Mouse (Mus musculus): ENCODE data around the gene Armc8.
"Not testable (repeated sequence)": the region's sequence is repeated elsewhere in the genome, so short reads cannot be mapped to it uniquely, and the experiment has no call there.

Gene Armc8

GRCm38 (mm10) chr9:99568347-99569070 is at the start of gene Armc8:
Gene Armc8, minus strand, starts transcription at chr9:99568899.
- peak; percentile 93 for DNase-seq

DNA sequence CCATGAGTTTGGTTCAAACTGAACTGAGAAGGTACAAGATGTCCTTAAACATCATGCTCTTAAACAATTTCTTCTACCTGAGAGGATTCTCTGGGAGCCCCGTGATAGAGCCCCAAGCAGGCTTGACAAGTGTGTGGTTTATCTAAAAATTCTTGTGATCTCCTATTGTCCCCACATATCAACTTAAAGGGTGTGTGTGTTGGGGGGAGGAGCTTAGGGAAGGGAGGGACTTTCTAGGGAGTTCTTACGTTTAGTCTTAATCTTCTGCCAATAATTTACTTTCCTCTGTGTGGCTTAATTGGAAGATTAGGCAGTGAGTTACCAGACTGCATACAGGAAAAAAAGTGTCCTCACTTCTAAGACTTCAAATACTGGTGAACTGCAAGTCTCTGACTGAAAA is 43.5 kb upstream of the Armc8 start, which contains the start of gene A4gnt:
Gene A4gnt, plus strand, starts transcription at position 301 of the 400 bp plus-strand sequence.
- DNase-seq: no peak

GRCm38 (mm10) chr9:99603566-99603965 is 34.9 kb upstream of the Armc8 start:
- no peak for DNase-seq

- DNase-seq: not testable (repeated sequence)
These were observed 30.4 kb upstream of the Armc8 start for GRCm38 (mm10) chr9:99599127-99599526.

- DNase-seq: no peak
These were observed 22.4 kb upstream of the Armc8 start for GRCm38 (mm10) chr9:99591144-99591543.

DNA sequence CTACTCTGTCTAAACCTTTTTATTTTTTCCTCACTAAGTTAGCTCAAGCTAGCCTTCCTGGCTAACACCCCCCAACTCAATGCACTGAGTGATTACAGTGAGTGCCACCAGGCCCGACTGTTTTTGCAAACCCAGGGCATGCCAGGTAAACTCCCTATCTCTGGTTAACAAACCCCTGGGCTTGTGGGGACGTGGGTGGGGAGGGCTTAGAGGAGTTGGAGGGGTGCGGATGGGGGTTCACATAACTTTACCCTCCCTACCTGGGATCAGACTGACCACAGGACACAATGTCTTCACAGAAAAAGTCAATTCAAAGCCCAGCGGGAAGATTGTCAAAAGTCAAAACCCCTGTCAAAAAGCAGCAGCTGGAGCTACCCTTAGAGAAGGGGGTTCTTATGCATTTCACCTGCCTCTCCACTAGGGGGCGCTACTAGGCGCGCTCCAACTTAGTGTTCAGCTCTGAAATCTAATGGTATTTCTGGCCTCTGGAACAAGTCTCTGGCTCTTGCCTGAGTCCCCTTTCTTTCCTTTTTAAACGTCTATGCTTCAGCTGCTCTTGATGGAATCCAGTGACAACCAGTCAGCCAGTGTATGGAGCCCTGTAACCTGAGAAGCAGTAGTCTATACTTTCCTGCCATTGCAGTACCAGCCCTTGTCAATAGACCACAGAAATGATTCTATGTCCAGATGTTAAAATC is 19.0 kb upstream of the Armc8 start:
- DNase-seq: peak; percentile 66

DNA sequence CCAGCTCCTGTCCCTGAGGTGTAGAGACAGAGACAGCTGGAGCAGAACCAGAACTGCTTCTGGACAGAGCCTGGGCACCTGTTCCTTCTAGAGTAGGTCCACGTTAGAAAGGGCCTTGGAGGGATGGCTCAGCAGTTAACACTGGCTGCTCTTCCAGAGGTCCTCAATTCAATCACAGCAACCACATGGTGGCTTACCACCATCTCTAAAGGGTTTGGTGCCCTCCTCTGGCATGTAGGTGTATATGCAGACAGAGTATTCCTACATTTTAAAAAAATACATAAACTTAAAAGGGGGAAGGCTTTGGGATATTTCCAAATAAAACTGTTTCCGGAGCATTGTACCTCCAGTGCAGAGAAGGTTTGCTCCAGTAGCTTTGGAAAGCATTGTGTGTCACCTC is 12.0 kb upstream of the Armc8 start:
- peak; percentile 22 for DNase-seq

DNA sequence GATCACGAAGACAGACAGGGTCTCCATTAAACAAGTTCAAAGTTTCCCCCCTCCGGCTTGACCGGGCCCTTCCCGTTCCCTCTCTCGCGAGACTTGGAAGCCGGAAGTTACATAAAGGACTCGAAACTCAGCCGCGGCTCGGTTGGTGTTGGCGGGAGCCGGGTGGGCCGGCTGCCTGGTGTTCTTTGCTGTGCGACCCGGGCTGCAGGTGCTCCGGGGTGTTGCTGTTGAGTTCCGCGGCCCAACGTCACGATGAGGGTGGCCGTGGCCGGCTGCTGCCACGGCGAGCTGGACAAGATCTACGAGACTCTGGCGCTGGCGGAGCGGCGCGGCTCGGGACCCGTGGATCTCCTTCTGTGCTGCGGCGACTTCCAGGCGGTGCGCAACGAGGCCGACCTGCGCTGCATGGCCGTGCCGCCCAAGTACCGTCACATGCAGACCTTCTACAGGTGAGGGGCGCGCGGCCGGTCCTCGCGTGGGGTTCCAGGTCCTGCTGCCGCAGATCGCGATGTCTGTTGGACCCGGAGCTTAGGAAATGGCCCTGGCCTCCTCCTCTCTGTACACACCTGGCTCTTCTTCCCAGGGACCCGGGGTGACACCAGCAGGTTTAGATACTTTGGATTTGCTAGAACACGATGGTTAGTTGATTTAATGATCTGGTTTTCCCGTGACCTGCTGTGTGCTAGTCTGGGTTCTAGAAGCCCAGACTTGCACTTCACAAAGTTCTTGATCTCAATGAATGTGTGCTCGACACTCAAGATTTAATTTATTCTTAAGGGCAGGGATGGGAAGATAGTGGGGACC is 7.2 kb upstream of the Armc8 start, which contains the start of gene Dbr1:
Gene Dbr1, plus strand, starts transcription at position 123 of the 804 bp plus-strand sequence.
- DNase-seq: peak; percentile 91

DNA sequence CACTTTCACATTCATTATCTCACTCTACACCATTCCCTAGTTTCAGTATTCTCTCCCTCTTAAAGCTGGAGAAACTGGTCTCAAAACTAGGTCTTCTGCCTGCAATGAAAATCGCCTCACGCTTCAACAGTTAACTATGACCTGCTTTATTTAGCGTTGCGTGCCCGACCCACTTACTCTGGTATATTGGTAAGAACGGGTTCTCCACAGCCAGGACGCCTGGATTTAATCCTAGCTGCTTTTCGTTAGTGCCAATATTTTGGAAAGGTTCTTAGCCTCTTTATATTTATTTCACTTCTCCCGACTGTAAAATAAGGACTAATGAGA is 335 bp upstream of the Armc8 start:
- no peak for DNase-seq

GRCm38 (mm10) chr9:99568023-99568346 is 714 bp downstream of the Armc8 start:
- DNase-seq: no peak

- peak; percentile 77 for DNase-seq
These were observed 5.0 kb downstream of the Armc8 start for GRCm38 (mm10) chr9:99563714-99564113.

GRCm38 (mm10) chr9:99560389-99560788 is 8.3 kb downstream of the Armc8 start:
- DNase-seq: no peak

DNA sequence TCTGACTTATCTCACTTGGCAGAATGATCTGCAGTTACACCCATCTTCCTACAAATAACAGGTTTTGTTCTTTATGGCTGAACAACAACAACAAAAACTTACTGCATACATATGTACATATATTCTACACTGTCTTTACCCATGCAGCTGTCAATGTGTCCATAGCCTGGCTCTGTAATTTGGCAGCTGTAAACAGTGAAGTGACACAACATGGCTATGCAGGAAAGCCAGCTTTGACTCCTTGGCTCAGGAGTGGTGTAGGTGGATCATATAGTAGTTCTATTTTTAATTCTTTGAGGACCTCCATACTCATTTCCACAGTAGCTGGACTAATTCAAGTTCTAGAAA is 9.2 kb downstream of the Armc8 start:
- DNase-seq: no peak

DNA sequence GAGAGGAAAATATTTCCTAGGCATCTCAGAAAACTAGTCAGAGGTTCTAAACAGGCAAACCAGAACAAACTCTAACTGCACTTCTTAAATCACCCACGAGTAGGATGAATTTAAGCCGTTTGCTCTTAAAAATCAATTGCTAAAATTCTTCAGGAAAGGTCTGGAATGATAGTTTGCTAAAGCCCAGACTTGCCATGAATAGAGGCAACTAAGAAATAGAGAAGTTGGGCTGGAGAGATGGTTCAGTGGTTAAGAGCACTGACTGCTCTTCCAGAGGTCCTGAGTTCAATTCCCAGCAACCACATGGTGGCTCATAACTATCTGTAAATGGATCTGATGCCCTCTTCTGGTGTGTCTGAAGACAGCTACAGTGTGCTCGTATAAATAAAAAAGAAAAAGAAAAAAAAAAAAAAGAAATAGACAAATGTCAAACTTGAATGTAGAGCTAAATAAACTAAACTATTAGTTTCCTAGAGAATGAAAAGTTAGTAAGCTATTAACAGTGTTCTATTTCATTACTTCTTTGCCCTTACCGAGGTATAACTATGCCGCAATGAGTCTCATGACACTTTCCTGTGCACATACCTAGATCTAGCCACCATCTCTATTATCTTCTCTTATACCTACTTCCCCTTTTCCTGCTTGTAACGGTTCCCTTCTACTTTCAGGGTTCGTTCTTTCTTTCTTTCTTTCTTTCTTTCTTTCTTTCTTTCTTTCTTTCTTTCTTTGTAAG is 9.7 kb downstream of the Armc8 start:
- DNase-seq: no peak

DNA sequence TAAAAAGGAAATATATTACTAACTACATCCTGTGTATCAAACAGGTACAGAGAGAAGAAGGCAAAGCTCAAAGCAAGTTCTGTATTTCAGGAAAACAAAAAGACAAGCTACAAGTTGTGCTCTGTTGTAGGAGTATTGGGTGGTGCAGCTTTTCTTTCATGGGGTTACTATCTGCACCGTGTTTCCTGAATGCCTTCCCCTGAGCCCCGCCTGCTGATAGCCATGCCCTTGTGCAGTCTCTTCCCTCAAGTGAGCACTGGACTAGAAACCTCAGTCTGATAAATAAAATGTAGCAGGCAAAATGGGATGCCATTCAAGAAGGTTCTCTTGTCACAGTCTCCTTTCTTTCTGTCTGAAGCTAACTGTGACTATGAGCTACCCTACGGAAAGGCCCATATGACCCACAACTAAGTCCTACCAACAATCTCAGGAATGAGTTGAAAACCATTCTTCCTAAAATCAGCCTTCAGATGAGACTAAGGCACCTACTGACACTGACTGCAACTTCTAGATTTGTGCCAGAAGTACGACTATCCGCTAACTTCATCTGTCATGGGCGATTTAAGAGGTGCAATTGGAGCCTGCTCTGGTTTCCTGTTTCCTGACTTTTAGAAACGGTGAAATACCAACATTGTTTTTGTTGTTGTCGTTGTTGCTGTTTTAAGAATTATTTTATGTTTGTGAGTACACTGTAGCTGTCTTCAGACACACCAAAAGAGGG is 11.0 kb downstream of the Armc8 start:
- DNase-seq: peak; percentile 57

GRCm38 (mm10) chr9:99555253-99555652 is 13.4 kb downstream of the Armc8 start:
- DNase-seq: no peak

DNA sequence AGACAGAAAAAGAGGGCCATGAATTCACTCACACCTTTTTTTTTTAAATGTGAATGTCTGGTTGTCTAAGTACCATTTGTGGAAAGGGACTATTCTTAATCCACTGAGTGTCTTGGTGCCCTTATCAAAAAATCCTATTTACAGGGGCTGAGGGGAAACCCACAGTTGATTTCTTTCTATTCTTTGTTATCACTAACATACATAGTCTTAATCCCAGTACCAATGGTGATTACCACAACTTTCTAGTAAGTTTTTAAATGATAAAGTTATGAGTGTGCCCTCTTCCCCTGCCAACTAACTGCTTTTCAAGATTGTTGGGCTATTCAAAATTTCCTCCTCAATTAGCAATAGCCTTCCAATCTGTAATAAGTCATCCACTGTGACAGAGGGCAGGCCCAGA is 14.6 kb downstream of the Armc8 start:
- DNase-seq: no peak

DNA sequence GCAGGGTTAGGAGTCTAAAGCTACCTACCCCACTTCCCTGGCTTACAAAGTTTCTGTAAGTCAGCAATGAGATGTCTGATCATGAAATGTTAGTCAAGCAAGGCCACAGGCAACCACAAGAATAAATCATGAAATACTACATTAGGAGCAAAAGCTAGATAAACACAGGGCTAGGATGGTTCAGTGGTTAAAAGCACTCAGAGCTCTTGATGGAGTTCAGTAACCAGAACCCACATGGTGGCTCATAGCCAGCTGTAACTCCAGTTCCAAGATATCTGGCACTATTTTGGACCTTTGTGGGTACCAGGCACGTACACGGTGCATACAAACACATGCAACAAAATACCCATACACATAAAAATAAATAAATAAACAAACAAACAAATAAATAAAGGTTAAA is 15.7 kb downstream of the Armc8 start:
- no peak for DNase-seq

- DNase-seq: no peak
These were observed 16.6 kb downstream of the Armc8 start for GRCm38 (mm10) chr9:99552068-99552467.

- DNase-seq: no peak
These were observed 22.4 kb downstream of the Armc8 start for GRCm38 (mm10) chr9:99546259-99546658.

- no peak for DNase-seq
These were observed 36.8 kb downstream of the Armc8 start for GRCm38 (mm10) chr9:99531865-99532264.

GRCm38 (mm10) chr9:99505875-99506274 is 62.8 kb downstream of the Armc8 start:
- no peak for DNase-seq

Data from liver (tissue).